Mouse (Mus musculus) right cerebral cortex, postnatal 4 days (tissue): ENCODE results near the gene Tead1.

Source experiments
- DNase-seq: peaks from one replicate; pipeline ENCODE4 v3.0.0-alpha.2; 2022

The Tead1 gene

DNA sequence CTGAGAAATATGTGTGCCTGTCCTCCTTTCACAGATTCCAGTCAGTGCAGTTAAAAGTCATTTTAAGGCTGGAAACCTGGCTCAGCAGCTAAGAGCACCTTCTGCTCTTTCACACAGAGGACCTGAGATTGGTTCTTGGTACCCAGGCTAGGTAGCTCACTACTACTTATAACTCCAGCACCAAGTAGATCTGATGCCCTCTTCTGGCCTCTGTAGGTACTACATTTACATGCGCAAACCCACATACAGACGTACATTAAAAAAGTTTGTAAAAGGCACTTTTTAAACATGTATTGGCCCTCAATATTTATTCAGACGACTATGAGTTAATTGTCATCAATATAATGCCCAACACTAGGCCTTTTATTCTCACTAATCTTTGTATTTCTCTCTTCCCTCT, 105.2 kb downstream of the Tead1 start:
- DNase-seq = no peak

DNA sequence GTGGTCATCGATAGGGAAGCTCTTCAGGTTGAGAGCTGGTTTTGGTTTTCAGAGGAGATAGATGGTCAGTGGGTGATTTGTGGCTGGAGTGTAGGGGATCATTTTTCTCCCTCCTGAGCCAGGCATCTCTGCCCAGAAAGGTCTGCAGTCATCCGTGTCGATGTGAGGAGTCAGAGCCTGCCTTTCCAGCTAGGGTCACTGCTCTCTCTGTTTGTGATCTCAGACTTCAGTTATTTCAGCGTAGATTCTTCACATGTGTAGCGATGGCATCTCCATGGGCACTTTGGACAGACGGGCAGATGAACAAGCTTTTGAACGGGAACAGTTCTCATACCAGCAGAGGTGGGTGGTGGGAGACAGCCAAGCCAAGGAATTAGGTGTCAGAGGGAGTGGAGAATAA, 106.2 kb downstream of the Tead1 start:
- DNase-seq = no peak

DNA sequence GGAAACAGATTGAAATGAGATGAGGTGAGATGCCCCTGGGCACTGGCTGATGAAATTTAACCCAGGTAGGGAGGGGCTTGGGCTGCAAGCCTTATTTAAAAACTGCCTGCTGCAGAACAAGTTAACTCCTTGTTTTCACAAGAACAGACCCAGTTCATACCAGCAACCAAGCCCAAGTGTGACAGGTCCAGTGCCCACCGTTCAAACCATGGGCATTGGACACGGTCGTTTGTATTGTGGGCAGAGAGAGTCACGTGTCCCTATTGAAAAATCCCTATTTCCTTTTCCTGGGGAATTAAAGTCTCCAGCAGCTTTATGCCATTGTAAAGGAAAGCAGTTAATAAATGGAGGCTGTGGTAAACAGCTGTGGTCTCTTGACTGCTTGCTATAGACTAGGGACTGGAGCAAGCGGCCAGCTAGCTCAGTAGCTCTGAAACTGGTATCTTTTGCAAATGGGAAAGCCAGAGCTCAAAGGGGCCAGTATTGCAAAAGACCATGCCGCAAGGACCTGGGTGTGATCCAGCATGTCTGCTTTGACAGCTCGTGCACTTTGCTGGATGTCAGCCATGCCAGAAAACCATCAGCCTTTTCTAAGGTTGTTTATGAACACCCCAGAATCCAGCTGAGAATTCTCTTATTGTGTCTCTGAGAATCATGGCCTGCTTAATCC, 107.6 kb downstream of the Tead1 start:
- peak; percentile 15 for DNase-seq

DNA sequence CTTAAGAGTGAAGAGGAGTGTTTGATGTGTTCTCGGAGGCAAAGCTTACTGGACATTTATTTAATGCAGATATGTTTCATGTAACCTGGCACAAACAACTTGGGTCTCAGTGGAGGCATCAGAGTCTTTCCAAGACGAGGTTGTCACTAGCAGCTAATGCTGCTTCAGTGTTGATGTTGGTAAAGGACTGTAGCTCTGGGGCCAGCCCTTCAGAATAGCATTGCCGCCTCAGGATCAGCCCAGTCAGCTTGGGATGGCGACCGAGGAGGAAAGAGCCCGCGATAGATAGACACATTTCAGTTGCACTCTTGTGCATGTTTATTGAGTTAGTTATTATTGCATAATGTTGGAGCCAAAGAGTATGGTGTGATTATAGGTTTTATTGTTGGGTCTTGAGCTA, 108.2 kb downstream of the Tead1 start:
- DNase-seq = no peak

DNA sequence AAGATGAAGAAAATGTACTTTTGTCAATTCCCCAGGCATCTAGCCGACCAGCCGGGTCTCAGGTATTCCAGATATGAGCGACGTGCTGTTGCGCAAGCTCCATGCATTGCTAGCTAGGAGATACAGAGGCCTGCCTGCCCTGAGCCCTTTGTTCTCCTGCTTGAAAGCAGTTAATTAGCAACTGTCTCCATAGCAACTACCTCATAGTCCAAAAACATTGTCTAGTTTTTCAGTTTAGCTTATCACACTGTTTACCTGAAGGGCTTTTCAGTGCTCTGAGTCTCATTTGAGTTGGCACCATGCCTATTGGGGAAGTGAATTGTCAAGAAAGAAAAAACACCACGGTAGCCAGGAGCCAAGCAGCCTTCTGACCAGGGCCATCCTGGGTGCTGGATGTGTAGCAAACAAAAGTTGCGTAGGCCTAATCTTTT, 109.2 kb downstream of the Tead1 start:
- DNase-seq = no peak

DNA sequence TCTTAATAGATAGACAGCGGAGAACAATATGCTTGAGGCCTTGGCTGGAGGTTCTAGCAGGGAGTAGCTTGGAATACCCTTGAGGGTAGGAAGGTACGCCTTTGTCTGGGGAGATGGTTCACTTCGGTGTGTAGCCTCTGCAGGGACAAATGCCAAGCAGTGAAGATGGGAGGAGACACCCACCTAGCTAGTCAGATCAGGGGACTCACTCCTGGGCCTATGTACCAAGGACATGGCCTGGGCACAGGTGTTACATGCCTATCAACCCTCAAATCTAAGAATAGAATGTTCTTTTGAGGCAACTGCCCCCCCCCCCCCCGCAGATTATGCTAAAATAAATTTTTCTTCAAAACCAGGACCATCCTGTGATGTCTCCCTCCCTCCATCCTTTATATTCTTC, 110.6 kb downstream of the Tead1 start:
- DNase-seq = no peak

DNA sequence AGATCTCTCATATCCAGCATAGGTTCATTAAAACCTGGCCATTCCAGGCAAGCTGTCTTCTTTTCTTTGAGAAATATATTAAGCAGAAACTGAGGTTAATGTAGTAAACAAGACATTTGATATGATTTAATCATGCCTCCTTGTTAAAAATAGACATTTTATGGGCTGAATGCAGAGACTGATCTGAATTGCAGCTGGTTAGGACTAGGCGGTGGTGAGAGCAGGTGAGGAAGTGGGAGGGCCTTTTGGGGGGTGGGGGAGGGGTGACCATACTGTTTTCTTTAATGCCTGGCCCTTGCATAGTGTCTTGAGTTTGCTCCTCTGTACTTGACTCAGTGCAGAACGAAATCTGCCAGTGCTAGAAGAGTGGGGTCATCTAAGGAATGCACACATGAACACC, 111.2 kb downstream of the Tead1 start:
- no peak for DNase-seq

DNA sequence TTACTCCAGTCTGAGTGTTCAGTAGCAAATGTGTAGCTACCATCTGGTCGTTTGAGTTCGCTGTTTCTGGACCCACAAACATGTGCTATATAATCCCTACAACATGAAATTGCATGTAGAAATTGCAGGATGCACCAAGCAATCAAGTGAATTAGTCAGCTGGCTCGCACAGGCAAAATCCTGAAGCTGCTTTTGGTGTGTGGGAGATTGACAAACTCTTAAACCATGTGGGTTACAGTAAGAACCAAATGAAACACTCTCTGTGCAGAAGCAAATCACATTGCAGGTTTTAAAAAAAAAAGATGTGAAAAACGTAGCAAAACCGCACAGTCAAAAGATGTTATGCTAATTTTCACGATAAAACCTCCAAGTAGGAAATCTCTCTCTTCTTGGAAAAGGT, 113.6 kb downstream of the Tead1 start:
- no peak for DNase-seq

DNA sequence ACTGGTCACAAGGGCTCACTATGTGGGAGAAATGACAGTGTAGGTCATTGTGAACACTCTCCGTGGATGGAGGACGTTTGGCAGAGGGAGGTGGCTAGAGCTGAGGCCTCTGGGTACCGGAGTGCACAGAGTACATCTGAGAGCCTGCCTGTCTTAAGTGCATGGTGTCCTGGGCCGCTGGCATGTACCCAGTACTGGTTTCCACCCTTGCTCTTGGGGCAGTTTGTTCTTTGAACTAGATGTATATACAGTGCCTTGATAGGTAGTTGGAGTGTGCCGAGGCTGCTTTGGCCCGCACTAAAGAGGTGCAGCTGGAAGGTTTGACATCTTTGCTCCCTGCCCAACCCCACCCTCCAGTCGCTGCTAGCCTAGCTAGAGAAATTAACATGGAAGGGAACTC, 114.8 kb downstream of the Tead1 start:
- DNase-seq = no peak

DNA sequence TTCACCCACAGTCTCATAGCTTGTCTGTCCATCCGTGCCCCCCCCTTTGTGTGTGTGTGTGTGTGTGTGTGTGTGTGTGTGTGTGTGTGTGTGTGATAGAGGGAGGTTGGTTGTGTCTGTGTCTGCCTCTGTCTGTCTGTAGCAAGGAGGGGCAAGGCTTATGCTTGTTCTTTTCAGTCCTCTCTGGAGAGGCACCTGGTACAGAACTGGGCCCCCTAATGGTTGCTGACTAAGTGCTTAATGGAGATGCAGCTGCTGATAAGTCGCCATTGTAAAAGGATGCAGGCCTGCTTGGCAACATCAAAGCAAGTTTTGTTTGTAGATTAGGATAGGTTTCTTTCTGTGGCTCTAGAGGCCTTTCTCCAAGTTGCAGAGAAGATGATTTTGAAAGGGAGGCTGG, 115.4 kb downstream of the Tead1 start:
- no peak for DNase-seq

DNA sequence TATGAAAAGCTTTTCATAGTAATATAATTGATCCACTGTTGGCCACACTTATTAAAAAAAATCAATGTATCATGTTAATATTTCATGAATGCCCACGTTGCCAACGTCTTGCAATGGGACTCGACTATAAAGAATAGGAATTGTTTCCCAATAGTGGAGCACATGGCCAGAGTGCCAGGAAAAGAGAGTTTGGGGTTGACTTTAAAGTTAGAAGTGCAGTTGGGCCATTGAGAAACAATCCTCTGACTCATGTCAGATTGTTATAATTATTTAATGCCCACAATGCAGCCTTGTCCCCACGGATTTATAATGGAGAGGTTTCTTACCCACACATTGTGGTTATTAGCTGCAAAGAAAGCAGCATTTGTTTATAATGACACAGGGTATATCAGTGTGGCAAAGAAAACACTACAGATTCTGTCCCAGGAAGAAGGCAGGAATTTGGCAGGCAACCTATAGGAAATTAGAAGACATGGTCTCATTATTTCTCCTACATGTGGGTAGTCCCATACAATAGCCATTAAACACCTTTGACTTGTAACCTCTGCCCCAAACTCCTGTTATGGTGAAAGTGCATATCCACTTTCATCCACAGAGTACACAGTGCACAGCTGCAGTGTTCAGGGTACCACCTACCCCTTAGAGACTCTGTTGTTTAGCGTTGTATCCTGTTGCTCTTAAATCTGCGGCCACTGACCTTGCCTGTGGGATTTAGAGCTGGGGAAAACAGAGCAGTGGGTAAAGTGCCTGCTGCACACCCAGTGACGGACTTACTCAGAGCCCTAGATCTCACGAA, 118.6 kb downstream of the Tead1 start:
- DNase-seq = no peak

DNA sequence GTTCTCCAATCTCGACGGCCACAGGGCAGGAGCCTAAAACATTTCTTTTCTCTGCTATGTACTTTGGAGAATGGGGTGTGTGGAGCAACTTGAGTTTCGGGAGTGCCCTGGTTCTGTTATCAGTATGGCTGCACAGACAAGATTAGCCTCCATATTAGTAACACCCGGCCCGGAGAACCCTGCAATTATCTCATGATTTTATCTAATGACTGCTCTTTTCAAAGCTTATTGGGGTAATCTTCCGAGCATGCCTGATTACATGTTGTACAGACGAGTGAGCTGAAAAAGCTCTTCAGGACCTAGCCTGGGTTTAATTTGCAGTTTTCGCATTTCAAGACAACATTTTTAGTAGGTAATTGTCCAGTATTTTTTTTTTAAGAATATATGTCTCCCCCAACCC, 122.6 kb downstream of the Tead1 start:
- no peak for DNase-seq

DNA sequence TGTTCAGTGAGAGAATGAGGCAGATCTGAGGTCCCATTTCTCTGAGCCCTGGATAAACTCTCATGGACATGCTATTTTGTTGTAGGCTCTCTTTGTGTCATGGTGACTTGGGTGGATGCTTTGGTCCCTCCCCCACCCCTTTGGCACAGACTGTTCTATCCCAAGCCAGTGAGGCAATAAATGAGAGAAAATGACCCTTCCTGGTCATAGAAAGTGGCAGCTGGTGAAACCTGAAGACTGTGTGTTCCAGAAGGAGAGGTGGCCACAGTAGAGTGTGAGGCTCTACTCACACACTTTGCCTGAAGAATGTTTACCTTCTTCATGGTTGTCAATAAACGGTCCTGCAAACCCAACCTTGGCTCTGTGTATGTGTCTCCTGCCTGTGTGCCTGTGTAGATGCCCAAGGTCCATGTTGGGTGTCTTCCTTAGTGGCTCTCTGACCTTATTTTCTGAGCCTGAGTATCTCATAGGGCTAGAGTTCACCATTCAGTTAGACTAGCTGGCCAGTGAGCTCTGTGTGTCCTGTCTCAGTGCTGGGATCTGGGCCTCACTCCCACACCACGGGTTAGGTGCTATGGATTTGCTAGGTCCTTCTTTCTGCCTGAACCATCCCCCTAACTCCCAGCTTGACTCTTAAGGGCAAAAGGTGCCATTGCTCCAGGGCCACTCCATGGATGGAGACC, 127.7 kb downstream of the Tead1 start:
- no peak for DNase-seq

DNA sequence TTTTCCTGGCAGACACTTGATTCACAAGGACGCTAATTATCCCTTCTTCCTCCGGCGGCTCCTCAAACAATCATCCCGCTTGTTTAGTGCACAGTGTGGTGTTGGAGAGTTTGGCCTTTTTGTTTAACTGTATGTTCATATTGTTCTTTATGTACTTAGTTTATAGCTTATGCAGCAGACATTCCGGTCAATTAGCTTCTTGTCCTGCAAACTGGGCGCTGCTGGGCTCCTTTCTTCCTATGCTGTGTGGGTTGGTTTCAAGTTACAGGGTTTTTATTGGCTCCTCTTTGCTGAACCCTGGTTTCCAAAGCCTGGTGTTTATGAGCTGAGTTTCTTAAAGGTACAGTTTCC, 128.3 kb downstream of the Tead1 start:
- no peak for DNase-seq

DNA sequence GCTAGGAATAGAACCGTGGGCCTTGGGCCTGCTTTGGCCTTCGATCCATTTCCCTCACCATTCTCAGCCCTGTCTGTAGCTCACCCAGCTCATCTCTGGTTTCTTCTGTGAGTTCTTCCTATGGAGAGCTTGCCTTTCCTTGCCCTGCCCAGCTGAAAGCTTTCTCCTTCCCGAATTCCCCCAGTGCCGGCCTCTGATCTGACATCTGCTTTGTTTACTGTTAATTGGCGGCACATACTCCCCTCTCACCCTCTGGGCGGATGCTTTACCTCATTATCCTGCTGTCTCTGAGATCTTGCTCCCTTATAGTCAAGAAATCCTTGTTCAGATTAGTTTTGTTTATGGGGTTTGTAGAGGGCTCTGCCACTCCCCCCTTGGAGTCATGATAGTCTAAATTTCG, 131.6 kb downstream of the Tead1 start:
- DNase-seq = no peak

DNA sequence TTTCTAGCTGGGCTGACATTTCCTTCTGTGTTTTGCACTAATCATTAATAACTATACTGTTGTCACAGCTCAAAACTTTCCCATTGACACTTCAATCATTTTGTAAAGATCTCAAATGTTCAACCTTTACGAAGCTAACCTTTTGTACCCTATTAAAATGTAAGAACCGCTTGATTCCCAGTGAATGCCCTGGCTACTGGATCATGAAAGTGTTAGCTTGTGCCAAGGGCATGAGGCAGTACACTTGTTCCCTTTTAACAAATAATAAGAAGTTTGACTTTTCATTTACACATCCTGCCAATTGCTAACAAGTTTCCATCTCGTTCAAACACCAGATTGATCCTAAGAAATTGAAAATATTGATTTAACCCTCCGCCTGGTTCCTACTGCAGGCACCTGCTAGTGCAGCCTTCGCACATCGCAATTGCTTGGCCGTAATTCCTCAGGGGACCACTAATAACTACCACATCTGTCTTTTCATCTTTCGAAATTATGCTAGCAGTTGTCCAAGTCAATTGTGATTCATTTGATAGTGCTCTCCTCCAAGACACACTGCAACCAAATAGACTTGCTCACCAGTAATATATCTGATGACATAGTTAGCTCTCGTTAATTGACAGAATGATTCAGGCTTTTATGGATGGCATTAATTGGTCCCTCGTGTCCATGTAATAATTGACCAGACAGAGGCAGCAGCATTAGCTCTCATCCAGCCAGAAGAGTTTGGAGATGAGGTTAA, 133.1 kb downstream of the Tead1 start:
- DNase-seq = no peak

DNA sequence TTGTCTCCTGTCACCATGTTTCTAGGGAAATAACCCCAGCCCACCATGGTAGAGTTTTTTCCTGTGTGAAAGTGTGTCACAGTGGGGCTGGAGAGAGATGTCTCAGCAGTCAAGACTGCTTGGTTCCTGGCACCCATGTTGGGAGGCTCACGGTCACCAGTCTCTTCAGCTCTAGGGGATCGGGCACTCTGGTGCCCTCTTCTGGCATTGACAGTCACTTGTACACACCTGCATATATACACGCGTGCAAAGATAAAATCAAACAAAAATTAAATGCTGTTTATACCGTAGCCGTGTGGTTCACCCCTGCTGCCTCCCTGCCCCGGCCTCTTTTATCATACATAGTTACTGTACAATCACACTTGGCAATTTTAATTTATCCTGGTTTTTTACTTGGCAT, 134.0 kb downstream of the Tead1 start:
- no peak for DNase-seq

DNA sequence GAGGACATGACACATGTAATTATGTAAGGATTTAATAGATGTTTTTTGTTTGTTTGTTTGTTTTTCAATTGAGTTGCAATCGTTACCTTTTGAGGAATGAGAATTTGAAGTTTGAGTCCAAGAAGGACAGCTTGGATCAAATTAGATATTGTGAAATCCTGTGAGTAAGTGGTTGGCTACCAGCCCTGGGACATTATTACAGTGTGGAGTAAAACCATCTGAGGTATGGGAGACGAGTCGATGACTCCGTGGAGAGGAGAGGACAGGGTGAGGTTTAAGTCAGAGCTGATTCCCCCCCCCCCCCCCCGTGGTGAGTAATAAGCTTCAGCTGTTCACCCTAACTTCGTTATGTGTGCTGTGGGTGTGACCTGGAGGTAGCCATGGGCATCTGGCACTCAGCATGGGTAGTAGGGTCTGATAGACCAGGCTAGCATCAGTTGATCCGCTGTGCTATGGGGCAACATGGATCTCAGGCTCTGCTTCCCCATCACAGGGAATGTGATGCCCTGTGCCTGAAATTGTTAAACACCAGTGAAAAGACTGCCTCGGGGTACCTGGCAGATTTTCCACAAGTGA, 134.7 kb downstream of the Tead1 start:
- no peak for DNase-seq

DNA sequence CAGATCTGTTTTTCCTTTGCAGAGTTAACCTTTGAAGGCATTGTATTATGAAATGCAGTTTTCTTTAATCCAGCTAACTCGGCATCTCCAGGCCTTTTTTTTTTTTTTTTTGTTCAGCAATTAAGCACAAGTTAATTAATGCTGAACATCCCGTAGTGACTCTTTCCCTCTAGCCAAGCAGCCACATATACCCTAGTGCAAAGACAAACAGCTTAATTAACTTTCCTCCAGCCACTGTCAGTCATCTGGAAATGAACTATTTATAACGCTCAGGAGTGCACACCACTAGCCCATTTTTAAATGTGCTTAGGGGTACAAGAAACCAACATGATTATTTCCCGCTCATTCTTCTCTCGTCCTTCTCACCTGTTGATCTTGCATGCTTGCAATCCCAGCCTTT, 136.9 kb downstream of the Tead1 start:
- no peak for DNase-seq

DNA sequence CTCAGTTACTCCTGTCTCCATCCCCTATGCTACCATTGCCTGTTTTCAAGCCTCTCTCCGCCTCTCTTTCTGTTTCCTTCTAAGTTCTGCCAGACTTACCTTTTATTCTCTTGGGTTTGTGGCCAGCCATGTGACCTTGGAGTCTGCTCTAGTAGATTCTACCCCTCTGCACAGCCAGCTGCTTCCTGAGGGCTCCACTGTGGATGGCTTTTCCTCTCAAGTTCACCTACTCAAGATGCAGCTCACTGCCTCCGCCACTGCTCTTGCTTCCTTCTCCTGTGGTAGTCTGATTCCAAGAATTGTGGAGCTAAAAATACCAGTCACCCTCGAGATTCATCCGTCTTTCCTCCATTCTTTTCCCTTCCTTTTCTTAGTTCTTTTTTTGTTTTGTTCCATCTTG, 140.7 kb downstream of the Tead1 start:
- DNase-seq = no peak

DNA sequence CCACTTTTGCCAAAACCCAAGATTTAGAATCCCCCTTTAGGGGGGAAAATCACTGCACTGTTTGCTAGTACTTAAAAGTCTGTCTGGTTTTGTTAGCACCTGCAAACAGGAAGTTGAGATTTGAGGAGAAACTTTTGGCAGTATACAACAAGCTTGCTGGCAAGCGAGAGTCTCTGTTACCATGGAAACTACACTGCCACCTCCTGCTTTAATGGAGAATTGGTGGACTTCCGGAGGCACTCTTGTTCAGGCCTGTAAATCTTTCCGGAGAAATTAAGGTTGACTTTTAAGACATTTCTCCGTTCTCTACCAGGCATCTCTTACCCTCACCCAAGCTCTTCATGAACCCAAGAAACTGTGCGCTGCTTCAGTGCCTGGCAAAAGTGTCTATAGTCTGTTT, 143.8 kb downstream of the Tead1 start:
- no peak for DNase-seq

DNA sequence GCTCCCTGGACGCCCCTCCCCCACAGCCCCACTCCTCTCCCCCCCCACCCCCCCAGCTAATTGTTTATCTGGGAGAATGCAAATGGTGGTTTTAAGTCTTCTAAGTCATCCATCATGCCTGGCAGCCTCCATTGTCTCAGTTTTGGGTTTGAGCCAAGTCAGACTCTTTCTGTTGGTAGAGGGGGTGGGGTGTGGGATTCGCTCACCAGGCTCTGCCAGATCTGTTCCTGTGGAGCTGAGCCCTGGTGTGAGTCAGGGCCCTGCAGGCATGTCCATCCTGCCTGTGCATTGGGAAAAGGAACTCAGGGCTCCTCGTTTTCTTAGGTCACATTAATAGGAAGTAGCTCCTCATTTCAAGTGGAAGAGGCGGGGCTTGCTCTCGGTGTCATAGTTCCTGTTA, 144.5 kb downstream of the Tead1 start:
- DNase-seq = peak; percentile 29

DNA sequence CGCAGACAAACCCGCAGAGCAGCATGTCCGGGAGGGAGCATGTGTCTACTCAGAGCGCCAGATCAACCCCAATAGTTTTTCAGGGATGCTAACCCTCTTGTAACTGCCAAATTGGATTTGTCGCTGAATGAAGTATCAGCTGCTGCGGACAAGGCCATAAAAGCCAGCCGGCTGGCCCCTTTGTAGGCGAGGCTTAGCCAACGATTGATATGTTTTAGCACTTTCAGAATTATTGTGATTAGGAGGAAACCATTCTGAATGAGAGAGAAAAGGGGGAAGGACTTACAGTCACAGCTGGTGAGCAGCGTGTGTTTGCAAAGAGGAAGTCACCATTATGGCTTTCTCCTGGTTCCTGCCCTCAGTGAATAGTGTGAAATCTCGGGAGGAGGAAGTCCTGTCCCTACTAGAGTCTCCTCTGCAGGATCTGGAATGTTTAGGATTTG, 146.2 kb downstream of the Tead1 start:
- no peak for DNase-seq
